Mouse (Mus musculus) adipocyte (in vitro differentiated cells): ENCODE measurements at regions not wholly inside any gene's neighbourhood (a gene's known extent, or its start where the extent isn't known, plus 50 kb on each side); places are given as distances from the start of the nearest gene placed in this dataset.
"Not testable (repeated sequence)": the region's sequence is repeated elsewhere in the genome, so short reads cannot be mapped to it uniquely, and the experiment has no call there.

Experiments used
- DNase-seq: peaks from one replicate; pipeline ENCODE4 v3.0.0-alpha.2; 2016; ENCODE audit warnings: low spot score

- no peak for DNase-seq
These were observed 78.2 kb upstream of the Fzd7 start for GRCm38 (mm10) chr1:59403831-59404547.

- DNase-seq: no peak
These were observed 76.9 kb upstream of the Fzd7 start for GRCm38 (mm10) chr1:59405370-59405769.

GRCm38 (mm10) chr1:59406741-59407306 is 75.4 kb upstream of the Fzd7 start:
- DNase-seq: no peak

DNA sequence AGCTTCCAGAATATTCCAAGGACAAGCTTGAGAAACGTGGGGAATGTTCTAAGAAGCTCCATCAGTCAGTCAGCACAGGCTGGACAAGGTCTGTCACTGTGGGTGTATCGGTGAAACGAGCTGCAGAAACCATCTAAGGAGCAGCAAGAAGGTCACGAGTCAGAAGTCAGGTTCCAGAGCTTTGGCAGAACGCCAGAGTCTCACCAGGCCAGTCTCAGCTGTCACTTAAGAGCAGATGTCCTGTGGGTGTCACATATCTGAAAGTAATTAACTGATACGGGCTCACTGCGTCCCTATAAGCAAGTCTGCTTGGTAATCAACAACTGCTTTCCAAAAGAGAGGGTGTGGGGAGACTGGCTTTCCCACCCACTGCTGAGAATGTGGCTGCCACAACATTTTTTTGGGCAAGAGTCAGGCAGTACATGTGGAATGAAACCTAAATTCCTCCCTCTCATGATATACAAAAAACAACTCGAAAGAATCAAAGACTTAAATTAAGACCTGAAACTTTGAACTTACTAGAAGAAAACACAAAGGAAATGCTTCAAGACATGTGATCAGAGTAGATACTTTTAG is 72.6 kb upstream of the Fzd7 start:
- no peak for DNase-seq

DNA sequence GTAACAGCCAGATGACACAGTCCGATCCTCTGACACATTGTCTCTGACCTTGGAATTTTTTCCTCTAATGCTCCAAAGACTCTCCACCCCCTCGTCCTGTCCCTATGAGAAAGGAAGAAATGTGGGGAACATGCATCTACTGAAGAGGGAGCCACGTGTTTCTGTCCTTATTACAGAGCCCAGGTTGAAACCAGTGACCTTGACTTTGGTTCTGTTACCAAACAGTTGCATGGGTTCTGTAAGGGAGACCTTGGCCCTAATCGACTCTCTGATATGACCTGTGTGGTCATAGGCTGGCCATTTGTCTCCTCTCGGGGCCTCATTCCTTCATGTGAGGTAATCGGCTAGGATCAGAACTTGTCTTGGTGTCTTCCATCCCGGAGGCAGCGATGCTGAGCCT is 69.0 kb upstream of the Fzd7 start:
- DNase-seq: no peak

- no peak for DNase-seq
These were observed 67.6 kb upstream of the Fzd7 start for GRCm38 (mm10) chr1:59414401-59415210.

GRCm38 (mm10) chr1:59415733-59416312 is 66.4 kb upstream of the Fzd7 start:
- no peak for DNase-seq

DNA sequence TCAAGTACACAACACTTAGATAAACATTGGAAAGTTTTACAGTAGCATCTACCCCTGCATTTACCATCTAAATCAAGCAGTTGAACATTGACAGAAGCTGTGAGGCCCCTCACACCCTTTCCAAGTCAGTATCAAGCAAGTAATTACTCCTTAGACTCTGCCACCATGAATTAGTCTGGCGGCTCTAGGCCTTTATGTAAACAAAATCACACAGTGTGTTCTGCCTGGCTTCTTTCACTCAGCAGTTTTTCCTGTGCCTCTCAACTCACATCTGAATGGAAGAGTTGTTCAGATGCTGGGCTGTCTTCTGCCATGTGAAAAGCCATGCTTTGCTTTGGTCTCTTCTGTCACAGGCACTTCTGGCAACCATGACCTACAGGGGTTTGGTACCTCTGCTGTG is 64.9 kb upstream of the Fzd7 start:
- no peak for DNase-seq

DNA sequence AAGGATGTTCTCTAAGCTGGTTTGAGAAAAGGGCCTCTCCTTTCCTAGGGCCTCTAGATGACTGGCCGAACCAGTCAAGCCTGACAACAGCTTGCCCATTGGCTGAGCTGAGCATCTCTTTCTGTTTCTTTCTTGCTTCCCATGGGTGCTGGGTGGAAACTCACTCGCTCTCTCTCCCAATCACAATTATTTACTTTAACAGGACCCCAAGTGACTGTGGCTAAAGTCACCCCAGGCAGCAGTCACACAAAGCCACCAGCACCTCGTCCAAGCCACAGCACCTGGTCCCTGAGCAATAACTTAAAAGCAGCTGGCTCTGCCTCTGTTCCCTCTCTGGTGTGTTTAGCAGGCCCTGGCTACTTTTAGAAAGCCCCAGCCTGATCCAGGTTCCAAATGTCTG is 64.3 kb upstream of the Fzd7 start:
- DNase-seq: no peak

- no peak for DNase-seq
These were observed 63.5 kb upstream of the Fzd7 start for GRCm38 (mm10) chr1:59418748-59419147.

DNA sequence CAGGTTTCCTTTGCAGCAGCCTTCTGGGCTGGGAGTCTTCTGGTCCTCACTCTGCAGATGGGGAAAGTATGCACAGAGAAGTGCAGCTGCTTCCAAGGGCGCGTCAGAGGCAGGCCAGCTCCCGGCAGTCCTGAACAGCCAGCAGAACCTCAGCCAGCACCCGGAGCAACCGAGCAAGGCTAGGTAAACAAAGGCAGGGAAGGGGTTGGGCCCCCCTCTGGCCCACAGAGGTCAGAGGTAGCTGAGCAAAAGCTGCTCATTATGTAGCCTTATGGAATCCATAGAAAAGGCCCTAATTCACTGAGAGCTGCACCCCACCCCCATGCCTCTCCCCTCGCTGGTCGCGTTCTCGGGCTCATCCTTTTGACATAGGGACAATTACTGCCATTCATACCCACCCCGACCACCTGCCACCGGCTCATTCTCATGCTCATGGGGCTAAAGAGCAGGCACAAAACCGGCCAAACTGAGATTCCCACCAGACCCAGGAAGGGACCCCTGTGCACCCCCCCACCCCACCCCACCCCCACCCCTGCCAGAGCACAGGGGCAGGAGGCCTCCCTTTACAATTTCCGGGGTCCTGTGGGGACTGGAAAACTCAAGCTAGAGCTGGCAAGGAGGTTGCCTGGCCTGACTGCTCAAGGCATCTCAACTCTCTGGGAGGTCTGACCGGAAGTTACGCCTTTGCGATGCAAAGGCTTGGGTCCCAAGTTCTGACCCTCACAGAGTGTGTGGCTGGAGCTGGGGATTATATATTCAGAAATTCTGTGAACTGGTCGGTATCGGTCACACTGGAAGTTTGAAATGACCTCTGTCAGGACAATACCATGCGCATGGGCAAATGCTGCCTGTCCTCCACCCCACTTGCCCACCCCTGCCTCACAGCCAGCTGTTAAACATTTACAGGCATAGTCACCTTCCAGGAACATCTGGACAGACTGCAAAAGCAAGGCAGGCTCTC is 59.0 kb upstream of the Fzd7 start:
- no peak for DNase-seq

DNA sequence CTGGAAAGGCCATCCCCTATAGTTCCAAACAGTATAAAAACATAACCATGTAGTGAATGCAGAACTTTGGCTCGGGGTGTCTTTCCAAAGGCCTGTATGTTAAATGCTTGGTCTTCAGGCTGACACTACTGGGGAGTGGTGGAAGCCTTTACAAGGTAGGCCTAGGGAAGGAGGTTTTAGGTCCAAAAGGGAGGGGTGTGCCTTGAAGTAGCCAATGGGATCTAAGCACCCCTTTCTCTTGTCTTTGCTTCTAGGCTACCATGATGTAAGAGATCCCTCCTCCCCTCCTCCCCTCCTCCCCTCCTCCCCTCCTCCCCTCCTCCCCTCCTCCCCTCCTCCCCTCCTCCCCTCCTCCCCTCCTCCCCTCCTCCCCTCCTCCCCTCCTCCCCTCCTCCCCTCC is 56.5 kb upstream of the Fzd7 start:
- not testable (repeated sequence) for DNase-seq

DNA sequence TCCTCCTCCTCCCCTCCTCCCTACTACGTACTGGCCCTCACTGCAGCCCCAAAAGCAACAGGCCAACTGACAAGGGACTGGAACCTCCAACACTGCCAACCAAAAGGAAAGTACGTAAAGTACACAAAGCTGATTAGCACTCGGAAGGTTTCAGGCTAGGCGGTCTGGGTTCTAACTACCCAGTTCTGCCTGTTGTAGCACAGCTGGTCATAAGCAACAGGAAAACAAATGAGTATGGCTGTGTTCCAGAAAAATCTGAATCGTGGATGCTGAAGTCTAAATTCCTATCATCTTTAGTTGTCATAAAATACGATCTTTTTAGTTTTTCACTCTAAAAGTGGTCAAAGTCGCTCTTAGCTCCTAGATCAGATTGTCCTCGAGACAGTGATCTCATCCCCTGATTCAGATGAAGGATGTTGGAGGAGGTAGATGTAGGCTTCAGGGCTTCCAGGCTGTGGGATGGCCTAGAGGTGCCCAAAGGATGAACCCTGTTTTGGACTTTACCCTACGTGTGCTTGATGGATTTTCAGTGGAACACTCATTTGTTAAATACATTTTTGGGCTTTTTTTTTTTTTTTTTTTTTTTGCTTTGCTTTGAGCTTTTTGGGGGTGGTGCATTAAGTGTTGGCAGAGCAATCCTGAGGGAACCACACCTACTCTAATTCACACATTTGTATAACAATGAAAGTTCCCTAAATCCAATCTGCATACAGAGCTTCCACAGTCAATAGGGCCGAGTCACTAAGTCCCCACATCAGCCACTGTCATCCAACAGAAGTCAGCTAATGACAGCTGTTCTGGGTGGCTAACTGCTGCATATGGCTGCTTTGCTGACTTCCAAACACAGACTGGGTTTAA is 55.6 kb upstream of the Fzd7 start:
- DNase-seq: no peak

DNA sequence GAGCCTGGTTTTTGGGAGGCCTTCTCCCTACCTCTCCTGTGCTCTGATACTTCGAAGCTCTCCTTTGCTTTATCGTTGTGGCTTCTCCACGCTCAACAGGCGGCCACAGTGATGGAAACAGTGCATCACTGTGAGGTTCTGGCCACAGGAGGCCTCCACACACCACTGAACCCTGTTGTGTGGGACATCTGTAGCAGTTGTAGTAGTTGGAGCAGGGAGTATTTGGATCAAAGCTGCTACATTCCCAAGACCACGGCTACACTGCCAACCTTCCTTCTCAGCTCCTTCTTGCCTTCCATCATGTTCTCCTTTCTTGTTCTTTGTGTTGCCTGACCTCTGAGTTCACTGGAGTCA is 55.0 kb upstream of the Fzd7 start:
- peak; percentile 17 for DNase-seq

DNA sequence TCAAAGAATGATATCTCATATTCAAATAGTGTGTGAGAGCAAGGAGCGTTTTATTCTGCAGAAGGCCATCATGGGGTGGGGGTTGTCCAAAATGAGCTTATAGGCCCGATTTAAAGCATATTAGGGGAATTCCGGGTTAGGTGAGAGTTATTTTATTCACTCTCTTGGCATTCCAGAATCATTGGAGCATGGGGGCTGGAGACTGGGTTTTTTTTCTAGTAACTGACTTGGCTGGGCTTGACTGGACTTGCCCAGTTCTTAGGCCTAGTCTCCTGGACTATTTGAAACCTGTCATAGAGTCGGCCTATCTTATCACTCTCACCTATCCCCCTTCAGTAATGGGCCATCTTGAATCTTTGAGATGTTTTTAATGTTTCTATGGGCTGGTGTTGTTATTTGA is 52.9 kb upstream of the Fzd7 start:
- no peak for DNase-seq

- no peak for DNase-seq
These were observed 52.0 kb upstream of the Fzd7 start for GRCm38 (mm10) chr1:59430234-59430633.

DNA sequence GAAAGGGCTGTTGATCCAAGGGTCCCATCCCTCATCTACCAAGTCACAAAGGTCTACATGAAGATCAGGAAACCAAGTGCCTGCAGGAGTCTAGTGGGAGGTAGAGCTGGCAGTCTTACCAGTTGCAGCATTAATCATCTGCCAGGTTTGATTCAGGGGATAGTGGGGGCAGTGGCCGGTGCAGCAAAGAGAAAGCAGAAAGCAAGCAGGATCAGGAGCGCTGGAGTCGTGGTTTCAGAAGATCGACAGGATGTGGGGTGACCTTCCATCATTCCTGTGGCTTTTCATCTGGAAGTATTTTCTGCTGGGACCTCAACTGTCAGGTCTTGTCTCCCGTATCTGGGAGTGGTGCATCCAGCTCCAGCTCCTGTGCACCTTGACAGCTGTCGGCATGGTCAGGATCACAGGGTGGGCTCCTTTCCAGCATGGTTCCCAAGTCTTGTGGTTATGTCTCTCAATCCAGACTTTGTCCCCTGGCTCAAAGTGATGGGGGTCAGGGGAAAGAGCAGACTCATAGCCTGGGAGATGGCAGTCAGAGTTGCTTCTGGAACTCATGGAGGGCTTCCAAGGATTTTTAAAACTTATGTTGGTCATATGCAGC is 51.2 kb upstream of the Fzd7 start:
- DNase-seq: no peak
